Mouse (Mus musculus) forebrain, embryonic 14.5 days (tissue): ENCODE measurements at regions not wholly inside any gene's neighbourhood (a gene's known extent, or its start where the extent isn't known, plus 50 kb on each side); places are given as distances from the start of the nearest gene placed in this dataset.

Experiments used
- ATAC-seq: fragments of 200-750 bp; cut with Nextera tagmentation; 2 replicates; pipeline ENCODE4 v1.8.0; 2017; ENCODE audit warnings: mild to moderate bottlenecking, moderate library complexity
- DNase-seq: peaks from one replicate; pipeline ENCODE4 v3.0.0-alpha.2; 2015; ENCODE audit warnings: low spot score
- H3K27ac ChIP-seq: fragments of 300-500 bp; sonication (generic); 2 replicates; pipeline ENCODE4 v1.5.1; 2014; ENCODE audit warnings: low read depth, mild to moderate bottlenecking, control low read depth, low read length, moderate library complexity
- H3K27me3 ChIP-seq: fragments of 300-500 bp; sonication (generic); replicated peaks from 2 replicates; pipeline ENCODE4 v1.6.1; 2014; ENCODE audit warnings: low read length, control low read depth, mixed read lengths; ENCODE audit not compliant: control insufficient read depth, insufficient read depth
- H3K36me3 ChIP-seq: fragments of 300-500 bp; sonication (generic); 2 replicates; pipeline ENCODE4 v1.6.1; 2014; ENCODE audit warnings: low read length, control low read depth; ENCODE audit not compliant: control insufficient read depth, insufficient read depth
- H3K4me1 ChIP-seq: fragments of 300-500 bp; sonication (generic); 2 replicates; pipeline ENCODE4 v1.6.1; 2014; ENCODE audit warnings: antibody characterized with exemption, low read length, control low read depth; ENCODE audit not compliant: control insufficient read depth, insufficient read depth
- H3K4me2 ChIP-seq: fragments of 300-500 bp; sonication (generic); 2 replicates; pipeline ENCODE4 v1.6.1; 2014; ENCODE audit warnings: mild to moderate bottlenecking, control low read depth, low read length
- H3K4me3 ChIP-seq: fragments of 300-500 bp; sonication (generic); 2 replicates; pipeline ENCODE4 v1.5.1; 2014; ENCODE audit warnings: low read depth, low read length, control low read depth
- H3K9ac ChIP-seq: fragments of 300-500 bp; sonication (generic); 2 replicates; pipeline ENCODE4 v1.6.1; 2014; ENCODE audit warnings: mild to moderate bottlenecking, low read length, control low read depth, moderate library complexity
- H3K9me3 ChIP-seq: fragments of 300-500 bp; sonication (generic); replicated peaks from 2 replicates; pipeline ENCODE4 v1.6.1; 2016; ENCODE audit warnings: low read length, control low read depth, mixed read lengths; ENCODE audit not compliant: control insufficient read depth
- WGBS: fragments of 180-500 bp; shearing (Covaris S2); extraction: QIAGEN DNeasy Blood & Tissue Kit; methylation state at CpG from one replicate; pipeline ENCODE4 v1.1.7; 2014; 5-methylcytosine and 5-hydroxymethylcytosine counted together

- no peak for ATAC-seq
- Histone ChIP-seq H3K36me3 (no peaks in the 10 kb centered on the region), H3K27me3 (no peaks in the 10 kb centered on the region), H3K27ac (no peak overlapping the region), H3K9me3 (no peaks in the 10 kb centered on the region), H3K4me2 (no peak overlapping the region), H3K4me3 (no peak overlapping the region), H3K9ac (no peak overlapping the region), H3K4me1 (no peaks in the 10 kb centered on the region; the same call in 1 of the 2 replicates)
- DNase-seq = no peak
- WGBS = 37% methylated on average over 2 of the region's 2 CpGs
Observed at GRCm38 (mm10) chr8:80249762-80250161, 192.0 kb upstream of the Hhip start.

- Histone ChIP-seq H3K27me3 (no peaks in the 10 kb centered on the region), H3K9me3 (no peaks in the 10 kb centered on the region), H3K4me2 (no peak overlapping the region), H3K4me3 (no peak overlapping the region), H3K4me1 (no peaks in the 10 kb centered on the region), H3K9ac (no peak overlapping the region), H3K36me3 (no peaks in the 10 kb centered on the region), H3K27ac (no peak overlapping the region)
- ATAC-seq (no peak), DNase-seq (no peak)
- WGBS = 89% methylated on average over 4 of the region's 4 CpGs
Observed at GRCm38 (mm10) chr8:80239879-80240278, 182.1 kb upstream of the Hhip start.

- Histone ChIP-seq H3K4me1 (peaks cover 1% of the 10 kb centered on the region; the same call in 1 of the 2 replicates), H3K4me2 (no peak overlapping the region), H3K9me3 (no peaks in the 10 kb centered on the region), H3K36me3 (no peaks in the 10 kb centered on the region), H3K27me3 (no peaks in the 10 kb centered on the region), H3K4me3 (no peak overlapping the region), H3K27ac (no peak overlapping the region), H3K9ac (no peak overlapping the region)
- ATAC-seq (no peak), DNase-seq (no peak)
- WGBS = 78% methylated on average over 1 of the region's 1 CpGs
Observed at GRCm38 (mm10) chr8:80210361-80210760, 152.6 kb upstream of the Hhip start.

- H3K27ac ChIP-seq = no peak overlapping the region; the same call in 1 of the 2 replicates
- no peak overlapping the region for H3K9ac ChIP-seq
- no peaks in the 10 kb centered on the region for H3K27me3 ChIP-seq
- H3K4me2 ChIP-seq = no peak overlapping the region
- no peak overlapping the region for H3K4me3 ChIP-seq
- ATAC-seq = peak; percentile 60
- H3K9me3 ChIP-seq = no peaks in the 10 kb centered on the region
- H3K36me3 ChIP-seq = no peaks in the 10 kb centered on the region
- no peak for DNase-seq
- WGBS = 28% methylated on average over 15 of the region's 15 CpGs
- H3K4me1 ChIP-seq = peaks cover 6% of the 10 kb centered on the region; the same call in 1 of the 2 replicates
Observed at GRCm38 (mm10) chr8:80204678-80205654, 147.2 kb upstream of the Hhip start.

- no peak overlapping the region for H3K4me2 ChIP-seq
- ATAC-seq (0 out of 2 replicates have a peak, but pooled peaks have one; percentile 17), DNase-seq (no peak)
- H3K27me3 ChIP-seq = no peaks in the 10 kb centered on the region
- 33% methylated on average over 4 of the region's 4 CpGs for WGBS
- no peaks in the 10 kb centered on the region for H3K9me3 ChIP-seq
- no peak overlapping the region for H3K4me3 ChIP-seq
- no peak overlapping the region for H3K27ac ChIP-seq
- H3K36me3 ChIP-seq = no peaks in the 10 kb centered on the region
- no peak overlapping the region for H3K9ac ChIP-seq
- H3K4me1 ChIP-seq = peaks cover 6% of the 10 kb centered on the region; the same call in 1 of the 2 replicates
Observed at GRCm38 (mm10) chr8:80203769-80204677, 146.2 kb upstream of the Hhip start.

GRCm38 (mm10) chr8:80197680-80198079 lies 139.9 kb upstream of the Hhip start:
- no peaks in the 10 kb centered on the region for H3K4me1 ChIP-seq
- H3K36me3 ChIP-seq = no peaks in the 10 kb centered on the region
- no peak overlapping the region for H3K4me2 ChIP-seq
- H3K4me3 ChIP-seq = no peak overlapping the region
- H3K27ac ChIP-seq = no peak overlapping the region
- no peak overlapping the region for H3K9ac ChIP-seq
- no peaks in the 10 kb centered on the region for H3K27me3 ChIP-seq
- no peak for DNase-seq
- 85% methylated on average over 4 of the region's 4 CpGs for WGBS
- no peak for ATAC-seq
- H3K9me3 ChIP-seq = no peaks in the 10 kb centered on the region

GRCm38 (mm10) chr8:80190510-80190908 lies 132.7 kb upstream of the Hhip start:
- WGBS = 78% methylated on average over 4 of the region's 4 CpGs

GRCm38 (mm10) chr8:80189797-80190509 lies 132.1 kb upstream of the Hhip start:
- Histone ChIP-seq H3K4me1 (no peaks in the 10 kb centered on the region), H3K4me3 (no peak overlapping the region), H3K27me3 (no peaks in the 10 kb centered on the region), H3K9me3 (no peaks in the 10 kb centered on the region), H3K36me3 (no peaks in the 10 kb centered on the region), H3K4me2 (no peak overlapping the region), H3K9ac (no peak overlapping the region), H3K27ac (no peak overlapping the region)
- no peak for DNase-seq
- 78% methylated on average over 10 of the region's 10 CpGs for WGBS
- no peak for ATAC-seq

More at GRCm38 (mm10) chr8:80190510-80190908, 132.7 kb upstream of the Hhip start:
- no peak overlapping the region for H3K9ac ChIP-seq
- H3K4me3 ChIP-seq = no peak overlapping the region
- DNase-seq (no peak), ATAC-seq (no peak; the same call in 1 of the 2 replicates)
- no peaks in the 10 kb centered on the region for H3K4me1 ChIP-seq
- H3K27ac ChIP-seq = no peak overlapping the region
- H3K9me3 ChIP-seq = no peaks in the 10 kb centered on the region
- no peak overlapping the region for H3K4me2 ChIP-seq
- H3K27me3 ChIP-seq = no peaks in the 10 kb centered on the region
- H3K36me3 ChIP-seq = no peaks in the 10 kb centered on the region
